Mouse (Mus musculus): ENCODE measurements around the gene Slc23a4.

Slc23a4 gene

DNA sequence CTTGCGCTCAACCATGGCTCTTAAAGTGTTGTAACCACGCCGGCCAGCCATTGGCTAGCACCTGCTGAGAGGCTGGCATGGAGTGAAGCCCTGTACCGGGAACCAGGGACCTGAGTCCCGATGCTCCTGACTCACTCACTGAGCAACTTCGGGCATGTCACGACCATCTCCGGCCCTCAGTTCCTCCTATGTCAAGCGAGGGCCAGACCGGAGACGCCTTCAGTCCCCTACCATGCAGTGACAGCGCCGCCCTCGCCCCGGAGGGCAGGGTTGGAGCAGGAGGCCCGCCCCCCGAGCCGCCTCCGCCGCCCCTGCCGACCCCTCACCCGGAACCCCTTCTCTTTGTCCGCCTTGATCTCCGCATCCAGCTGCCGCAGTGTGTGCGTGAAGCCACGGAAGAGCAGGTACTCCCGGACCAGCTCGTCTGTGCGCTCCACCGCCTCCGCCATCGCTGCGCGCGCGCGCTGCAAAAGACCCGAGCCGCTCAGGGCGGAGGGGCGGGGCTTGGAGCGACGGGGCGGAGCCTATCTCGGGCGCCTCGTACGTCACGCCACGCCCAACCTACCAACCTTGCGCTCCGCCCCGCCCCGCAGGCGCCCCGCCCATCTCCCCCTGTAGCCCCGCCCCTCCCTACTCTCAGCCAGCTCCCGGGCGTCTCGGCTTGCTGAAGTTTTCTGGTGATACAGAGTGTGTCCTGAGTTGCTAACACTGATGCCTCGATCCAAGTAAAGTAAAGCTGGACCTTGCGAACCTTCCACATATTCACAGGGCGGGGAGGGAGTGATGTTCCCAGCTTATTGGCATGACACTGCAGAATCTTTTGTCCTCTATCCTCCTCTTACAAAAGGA is 77.6 kb downstream of the Slc23a4 start, which contains the start of gene Wdr91:
Gene Wdr91 (minus strand): TSS at position 506 of the 849 bp plus-strand sequence.
- DNase-seq (ENCODE audit: low spot score), result peak; percentile 98

GRCm38 (mm10) chr6:34909631-34910345 is 78.4 kb downstream of the Slc23a4 start:
- DNase-seq (ENCODE audit: low spot score), result no peak

- DNase-seq (ENCODE audit: low spot score), result no peak
Observed at GRCm38 (mm10) chr6:34907696-34908260, 80.4 kb downstream of the Slc23a4 start.

DNA sequence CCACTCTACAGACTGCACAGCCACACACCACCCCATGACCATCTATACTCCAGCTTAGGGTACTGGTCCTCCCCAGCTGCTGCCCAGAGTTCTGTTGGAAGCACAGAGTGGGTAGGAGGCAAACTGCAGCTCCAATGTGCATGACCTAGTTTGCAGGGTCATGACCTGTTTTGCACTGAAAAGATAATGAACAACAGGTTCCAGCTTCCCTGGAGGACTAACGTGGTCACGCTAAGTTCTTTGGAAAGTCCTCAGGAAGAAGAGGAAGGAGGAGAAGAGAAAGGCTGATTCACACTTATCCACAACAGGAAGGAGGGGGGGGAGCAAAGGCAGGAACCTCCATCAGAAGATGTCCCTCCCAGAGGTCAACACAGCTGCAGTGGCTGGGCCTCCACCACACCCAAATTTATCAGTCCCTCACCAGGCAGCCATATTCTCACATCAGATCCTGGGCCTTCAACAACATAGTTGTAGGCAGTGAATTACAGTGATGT is 81.0 kb downstream of the Slc23a4 start:
- no peak for DNase-seq (ENCODE audit: low spot score)

GRCm38 (mm10) chr6:34906661-34907060 is 81.5 kb downstream of the Slc23a4 start:
- no peak for DNase-seq (ENCODE audit: low spot score)

DNA sequence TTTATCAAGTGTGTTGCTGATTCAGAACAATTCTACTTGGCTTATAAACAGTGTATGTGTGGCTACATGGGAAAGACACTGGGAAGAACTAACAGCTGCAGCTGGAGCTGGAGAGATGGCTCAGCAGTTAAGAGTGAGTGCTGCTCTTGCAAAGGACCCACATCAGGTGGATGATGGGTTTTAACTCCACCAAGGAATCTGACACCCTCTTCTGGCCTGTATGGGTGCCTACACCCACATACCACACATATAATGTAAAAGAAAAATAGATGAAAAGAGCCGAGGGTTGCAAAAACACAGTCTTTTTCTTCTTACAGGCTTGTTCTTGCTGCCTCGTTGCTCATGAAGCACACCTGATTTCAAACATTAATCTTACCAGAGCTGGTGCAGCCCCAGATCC is 82.1 kb downstream of the Slc23a4 start:
- DNase-seq (ENCODE audit: low spot score), result no peak

GRCm38 (mm10) chr6:34904361-34904760 is 83.8 kb downstream of the Slc23a4 start:
- no peak for DNase-seq (ENCODE audit: low spot score)

GRCm38 (mm10) chr6:34903851-34904250 is 84.4 kb downstream of the Slc23a4 start:
- DNase-seq (ENCODE audit: low spot score), result no peak

DNA sequence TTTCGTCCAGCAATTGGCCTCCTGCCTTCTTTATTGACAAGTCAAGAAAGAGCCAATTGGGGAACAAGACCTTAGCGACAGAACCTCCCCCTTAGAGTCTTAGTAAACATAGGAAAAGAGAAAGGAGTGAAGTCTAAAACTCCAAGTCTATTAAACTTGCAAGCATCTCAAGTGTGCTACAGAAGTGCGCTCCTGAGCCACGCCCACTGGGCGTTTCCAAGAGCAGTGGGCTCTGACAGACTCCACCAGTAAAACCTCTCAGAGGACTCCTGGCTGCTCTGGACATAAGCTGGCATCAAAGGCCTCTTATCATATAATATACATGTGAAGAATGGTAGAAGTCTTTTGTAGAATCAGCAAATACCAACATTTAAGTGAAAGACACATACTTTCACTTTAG is 84.8 kb downstream of the Slc23a4 start:
- DNase-seq (ENCODE audit: low spot score), result no peak

DNA sequence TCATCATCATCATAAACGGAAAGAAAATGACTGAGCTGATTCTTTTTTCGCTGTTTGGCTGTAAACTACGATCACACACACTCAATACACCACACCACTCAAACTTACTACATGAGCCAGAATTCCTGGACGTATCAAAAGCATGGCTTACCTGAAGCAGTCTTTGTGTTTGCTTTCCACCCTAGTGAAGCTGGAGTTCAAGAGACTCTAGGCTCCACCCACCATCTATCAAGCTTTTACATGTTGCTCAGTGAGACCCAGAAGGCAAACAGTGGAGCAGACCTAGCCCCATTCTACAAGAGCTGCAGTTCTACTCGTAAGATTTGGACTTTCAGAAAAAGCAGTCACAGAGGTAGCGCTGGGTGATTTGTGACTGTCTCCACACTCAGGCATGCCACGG is 85.6 kb downstream of the Slc23a4 start:
- no peak for DNase-seq (ENCODE audit: low spot score)

DNA sequence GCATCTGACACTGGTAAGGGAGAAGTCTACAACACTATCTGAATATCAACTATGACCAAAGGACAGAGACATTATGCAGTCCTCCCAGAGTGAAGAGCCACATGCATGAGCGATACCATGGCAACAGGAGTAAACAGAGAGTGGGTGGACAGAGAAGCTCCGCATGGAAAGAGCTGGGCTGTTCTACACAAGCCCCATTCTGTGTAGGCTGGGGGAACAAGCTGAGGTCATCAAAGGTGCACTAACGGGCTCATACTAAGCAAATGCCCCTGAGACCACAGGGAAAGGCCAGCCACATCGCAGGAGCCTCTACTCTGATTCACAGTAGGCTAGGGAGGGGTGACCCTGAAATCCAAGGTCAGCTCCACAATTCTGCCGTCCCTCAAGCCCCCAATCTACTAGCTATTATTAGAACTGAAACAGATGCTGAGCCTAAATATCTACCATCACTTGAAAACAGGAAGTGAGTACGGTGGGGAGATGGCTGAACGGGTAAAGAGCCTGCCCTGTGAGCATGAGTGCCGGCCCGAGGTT is 86.2 kb downstream of the Slc23a4 start:
- no peak for DNase-seq (ENCODE audit: low spot score)

- DNase-seq (ENCODE audit: low spot score), result no peak
Observed at GRCm38 (mm10) chr6:34900990-34901389, 87.2 kb downstream of the Slc23a4 start.

DNA sequence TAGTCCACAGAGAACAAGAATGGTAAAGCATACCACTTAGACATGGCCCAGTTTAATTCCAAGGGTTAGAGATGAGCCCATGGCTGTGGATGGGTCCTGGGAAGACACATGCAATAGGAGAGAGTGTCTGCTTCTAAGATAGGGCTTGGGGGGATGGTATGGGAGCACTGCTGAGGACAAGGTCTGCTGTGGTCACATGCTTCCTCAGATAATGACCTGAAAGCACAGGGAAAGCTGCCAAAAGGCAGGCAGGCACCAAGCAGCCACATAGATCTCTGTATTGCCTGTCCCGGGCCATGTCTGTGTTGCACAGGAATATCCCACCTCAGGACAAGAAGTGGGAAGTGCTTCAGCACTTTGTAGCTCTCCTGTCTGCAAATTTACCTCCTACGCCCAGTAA is 89.1 kb downstream of the Slc23a4 start:
- no peak for DNase-seq (ENCODE audit: low spot score)

GRCm38 (mm10) chr6:34896168-34896780 is 91.9 kb downstream of the Slc23a4 start:
- DNase-seq (ENCODE audit: low spot score), result no peak

- no peak for DNase-seq (ENCODE audit: low spot score)
Observed at GRCm38 (mm10) chr6:34895569-34895968, 92.6 kb downstream of the Slc23a4 start.
